Mouse (Mus musculus): Measurements from ENCODE around the gene Rpp25. TPM values are rescaled to one million over a fixed set of nuclear protein-coding genes. Genes with fewer than 3 reads are reported as not detected.

Rpp25 gene
- polyA plus RNA-seq, 3 experiments from 2014 or later = not detected

Other genes with a start within 250 kb of the Rpp25 start
- 10 to 100 TPM; 15.1 to 27.5 (median 19.5) TPM for gene 1700017B05Rik, start 241.4 kb upstream of the Rpp25 start, polyA plus RNA-seq (2017; shearing (Covaris generic))
- gene Ppcdc, start 63.9 kb upstream of the Rpp25 start, polyA plus RNA-seq (2017; shearing (Covaris generic)) = 100 to 1,000 TPM in 2 of 3 experiments, 10 to 100 TPM in 1; 65.2 to 228 (median 153) TPM
- not detected for gene Scamp5, start 36.0 kb upstream of the Rpp25 start, polyA plus RNA-seq (2017; shearing (Covaris generic))
- gene Cox5a, start 17.2 kb downstream of the Rpp25 start, polyA plus RNA-seq (2017; shearing (Covaris generic)) = 100 to 1,000 TPM; 223 to 469 (median 223) TPM
- 10 to 100 TPM; 19.6 to 40.2 (median 32.7) TPM for gene Fam219b, start 33.5 kb downstream of the Rpp25 start, polyA plus RNA-seq (2017; shearing (Covaris generic))
- 10 to 100 TPM; 14.3 to 16.0 (median 14.7) TPM for gene Mpi, start 48.7 kb downstream of the Rpp25 start, polyA plus RNA-seq (2017; shearing (Covaris generic))
- 10 to 100 TPM; 81.3 to 95.1 (median 84.9) TPM for gene Scamp2, start 56.9 kb downstream of the Rpp25 start, polyA plus RNA-seq (2017; shearing (Covaris generic))
- gene Ulk3, start 85.4 kb downstream of the Rpp25 start, polyA plus RNA-seq (2017; shearing (Covaris generic)) = 10 to 100 TPM; 31.1 to 35.4 (median 32.0) TPM
- gene Cplx3, start 102.3 kb downstream of the Rpp25 start, polyA plus RNA-seq (2017; shearing (Covaris generic)) = not detected
- under 1 TPM; 0.23 to 0.97 (median 0.40) TPM for gene Lman1l, start 116.7 kb downstream of the Rpp25 start, polyA plus RNA-seq (2017; shearing (Covaris generic))
- 100 to 1,000 TPM; 113 to 133 (median 122) TPM for gene Csk, start 149.6 kb downstream of the Rpp25 start, polyA plus RNA-seq (2017; shearing (Covaris generic))
- gene Cyp1a2, start 179.7 kb downstream of the Rpp25 start, polyA plus RNA-seq (2017; shearing (Covaris generic)) = not detected
- gene Cyp1a1, start 183.9 kb downstream of the Rpp25 start, polyA plus RNA-seq (2017; shearing (Covaris generic)) = under 1 TPM in 2 of 3 experiments, not detected in 1; 0.21 TPM
- 10 to 100 TPM; 22.7 to 32.1 (median 29.1) TPM for gene Edc3, start 204.5 kb downstream of the Rpp25 start, polyA plus RNA-seq (2017; shearing (Covaris generic))